Mouse (Mus musculus) heart, postnatal 0 days (tissue): ENCODE data around the gene Dnajb3.

Experiments
- CTCF ChIP-seq: IDR thresholded peaks from 2 replicates; pipeline ENCODE4 v1.5.1; 2016; ENCODE audit warnings: antibody characterized with exemption, control low read depth, low read depth
- EP300 ChIP-seq: IDR thresholded peaks from 2 replicates; pipeline ENCODE4 v1.6.1; 2016; ENCODE audit warnings: antibody characterized with exemption, low read depth

GRCm38 (mm10) chr1:88211812-88212211, 6.2 kb upstream of the Dnajb3 start, which contains the start of gene Ugt1a1:
- TF ChIP-seq CTCF, result no peak
- no peak for TF ChIP-seq EP300
